Mouse (Mus musculus) midbrain, embryonic 11.5 days (tissue): ENCODE measurements at regions not wholly inside any gene's neighbourhood (a gene's known extent, or its start where the extent isn't known, plus 50 kb on each side); places are given as distances from the start of the nearest gene placed in this dataset.

Source experiments
- ATAC-seq: fragments of 200-750 bp; cut with Nextera tagmentation; 2 replicates; pipeline ENCODE4 v1.8.0; 2017; ENCODE audit warnings: moderate TSS enrichment, moderate library complexity; ENCODE audit not compliant: low FRiP score
- DNase-seq: peaks from one replicate; pipeline ENCODE4 v3.0.0; 2015; ENCODE audit warnings: low spot score; ENCODE audit errors: missing footprints
- H3K27ac ChIP-seq: fragments of 300-500 bp; sonication (generic); 2 replicates; pipeline ENCODE4 v1.5.1; 2014; ENCODE audit warnings: low read depth, low read length
- H3K27me3 ChIP-seq: fragments of 300-500 bp; sonication (generic); 2 replicates; pipeline ENCODE4 v1.6.1; 2014; ENCODE audit warnings: mild to moderate bottlenecking, low read length, moderate library complexity, mixed read lengths; ENCODE audit not compliant: control insufficient read depth, insufficient read depth
- H3K36me3 ChIP-seq: fragments of 300-500 bp; sonication (generic); 2 replicates; pipeline ENCODE4 v1.6.1; 2014; ENCODE audit warnings: mild to moderate bottlenecking, low read length, moderate library complexity, mixed read lengths; ENCODE audit not compliant: control insufficient read depth, insufficient read depth
- H3K4me1 ChIP-seq: fragments of 300-500 bp; sonication (generic); 2 replicates; pipeline ENCODE4 v1.6.1; 2014; ENCODE audit warnings: low read length; ENCODE audit not compliant: control insufficient read depth, insufficient read depth
- H3K4me2 ChIP-seq: fragments of 300-500 bp; sonication (generic); 2 replicates; pipeline ENCODE4 v1.6.1; 2014; ENCODE audit warnings: mild to moderate bottlenecking, moderate library complexity
- H3K4me3 ChIP-seq: fragments of 300-500 bp; sonication (generic); 2 replicates; pipeline ENCODE4 v1.5.1; 2014; ENCODE audit warnings: low read depth, low read length
- H3K9ac ChIP-seq: fragments of 300-500 bp; sonication (generic); 2 replicates; pipeline ENCODE4 v1.6.1; 2014; ENCODE audit warnings: low read length
- H3K9me3 ChIP-seq: fragments of 300-500 bp; sonication (generic); 2 replicates; pipeline ENCODE4 v1.6.1; 2016; ENCODE audit warnings: low read length; ENCODE audit not compliant: control insufficient read depth
- WGBS: fragments of 180-500 bp; shearing (Covaris S2); extraction: QIAGEN DNeasy Blood & Tissue Kit; methylation state at CpG from one replicate; pipeline ENCODE4 v1.1.7; 2014; 5-methylcytosine and 5-hydroxymethylcytosine counted together

- H3K9me3 ChIP-seq: no peaks in the 10 kb centered on the region
- no peaks in the 10 kb centered on the region for H3K4me1 ChIP-seq
- no peaks in the 10 kb centered on the region for H3K36me3 ChIP-seq
- DNase-seq: no peak
- no peak overlapping the region for H3K9ac ChIP-seq
- ATAC-seq: no peak
- no peak overlapping the region for H3K4me3 ChIP-seq
- H3K4me2 ChIP-seq: no peak overlapping the region
- 85% methylated on average over 7 of the region's 7 CpGs for WGBS
- H3K27me3 ChIP-seq: no peaks in the 10 kb centered on the region
- H3K27ac ChIP-seq: no peak overlapping the region
These were observed 53.0 kb upstream of the Fam3c start for GRCm38 (mm10) chr6:22408808-22409589.
